Mouse (Mus musculus): ENCODE measurements around the gene Olfr1260. TPM values are rescaled to one million over a fixed set of nuclear protein-coding genes. Genes with fewer than 3 reads are reported as not detected.

Gene Olfr1260
- polyA plus RNA-seq, 1 experiment from 2014 or later, result not detected

GRCm38 (mm10) chr2:90025477-90025876, 51.3 kb downstream of the Olfr1260 start, which contains the start of gene Olfr1264:
TSS of gene Olfr1264 (minus strand) at chr2:90025577.
- 77% methylated on average over 2 of the region's 2 CpGs for WGBS
- H3K27ac ChIP-seq (ENCODE audit: low read length), result no peak within 1 kb of the TSS
- TF ChIP-seq CTCF (IDR thresholded peaks at IDR 0.05) (no peak), EP300 (IDR thresholded peaks at IDR 0.05) (no peak)

More at GRCm38 (mm10) chr2:90025477-90025876, 51.3 kb downstream of the Olfr1260 start, which contains the start of gene Olfr1264:
- Histone ChIP-seq H3K27me3 (replicated peaks; ENCODE audit: insufficient read depth, low read length) (no peaks in the 10 kb centered on the region), H3K4me2 (replicated peaks; ENCODE audit: low read depth, low read length) (no peak within 1 kb of the TSS), H3K4me1 (ENCODE audit: insufficient read depth, low read depth, low read length) (no peaks in the 10 kb centered on the region), H3K9ac (replicated peaks; ENCODE audit: low read depth) (no peak within 1 kb of the TSS), H3K9me3 (ENCODE audit: low read length) (no peaks in the 10 kb centered on the region), H3K36me3 (ENCODE audit: insufficient read depth, low read length) (no peaks in the 10 kb centered on the region), H3K4me3 (ENCODE audit: low read depth, low read length) (no peak within 1 kb of the TSS)
- DNase-seq (ENCODE audit: low spot score) (no peak), ATAC-seq (no peak)

Other genes starting within 250 kb of the Olfr1260 start
- gene Olfr1252, start 249.3 kb upstream of the Olfr1260 start, polyA plus RNA-seq (2015; fragmentation: Nextera tagmentation; extraction: Ambion mirVana), result not detected in 2 replicates
- not detected in 2 replicates for gene Olfr1253, start 217.2 kb upstream of the Olfr1260 start, polyA plus RNA-seq (2015; fragmentation: Nextera tagmentation; extraction: Ambion mirVana)
- not detected in 2 replicates for gene Olfr1254, start 180.7 kb upstream of the Olfr1260 start, polyA plus RNA-seq (2015; fragmentation: Nextera tagmentation; extraction: Ambion mirVana)
- not detected in 2 replicates for gene Olfr1255, start 162.3 kb upstream of the Olfr1260 start, polyA plus RNA-seq (2015; fragmentation: Nextera tagmentation; extraction: Ambion mirVana)
- not detected in 2 replicates for gene Olfr1256, start 132.8 kb upstream of the Olfr1260 start, polyA plus RNA-seq (2015; fragmentation: Nextera tagmentation; extraction: Ambion mirVana)
- gene Olfr48, start 126.1 kb upstream of the Olfr1260 start, polyA plus RNA-seq (2015; fragmentation: Nextera tagmentation; extraction: Ambion mirVana), result not detected in 2 replicates
- not detected in 2 replicates for gene Olfr1257, start 95.9 kb upstream of the Olfr1260 start, polyA plus RNA-seq (2015; fragmentation: Nextera tagmentation; extraction: Ambion mirVana)
- gene Olfr1258, start 47.0 kb upstream of the Olfr1260 start, polyA plus RNA-seq (2015; fragmentation: Nextera tagmentation; extraction: Ambion mirVana), result not detected in 2 replicates
- not detected in 2 replicates for gene Olfr1259, start 25.7 kb upstream of the Olfr1260 start, polyA plus RNA-seq (2015; fragmentation: Nextera tagmentation; extraction: Ambion mirVana)
- gene Olfr1261, start 16.9 kb downstream of the Olfr1260 start, polyA plus RNA-seq (2015; fragmentation: Nextera tagmentation; extraction: Ambion mirVana), result not detected in 2 replicates
- not detected in 2 replicates for gene Olfr1262, start 25.8 kb downstream of the Olfr1260 start, polyA plus RNA-seq (2015; fragmentation: Nextera tagmentation; extraction: Ambion mirVana)
- not detected in 2 replicates for gene Olfr1263, start 37.8 kb downstream of the Olfr1260 start, polyA plus RNA-seq (2015; fragmentation: Nextera tagmentation; extraction: Ambion mirVana)
- not detected in 2 replicates for gene Olfr1264, start 51.2 kb downstream of the Olfr1260 start, polyA plus RNA-seq (2015; fragmentation: Nextera tagmentation; extraction: Ambion mirVana)
- gene Olfr1265, start 61.0 kb downstream of the Olfr1260 start, polyA plus RNA-seq (2015; fragmentation: Nextera tagmentation; extraction: Ambion mirVana), result not detected in 2 replicates
- gene Olfr140, start 89.3 kb downstream of the Olfr1260 start, polyA plus RNA-seq (2015; fragmentation: Nextera tagmentation; extraction: Ambion mirVana), result not detected in 2 replicates
- not detected in 2 replicates for gene Olfr1269, start 147.1 kb downstream of the Olfr1260 start, polyA plus RNA-seq (2015; fragmentation: Nextera tagmentation; extraction: Ambion mirVana)
- not detected in 2 replicates for gene Olfr32, start 168.0 kb downstream of the Olfr1260 start, polyA plus RNA-seq (2015; fragmentation: Nextera tagmentation; extraction: Ambion mirVana)
- not detected in 2 replicates for gene Olfr1270, start 178.8 kb downstream of the Olfr1260 start, polyA plus RNA-seq (2015; fragmentation: Nextera tagmentation; extraction: Ambion mirVana)